Mouse (Mus musculus) testis, adult 2 months (tissue): ENCODE results near the gene Leng8.

Experiments used
- CTCF ChIP-seq: fragments of 200-500 bp; IDR thresholded peaks from 2 replicates; pipeline ENCODE4 v1.5.1; 2012; ENCODE audit warnings: low read depth, mild to moderate bottlenecking, inconsistent platforms, low read length, moderate library complexity; ENCODE audit not compliant: control insufficient read depth, insufficient read depth, insufficient replicate concordance
- POLR2A ChIP-seq: fragments of 200-500 bp; IDR thresholded peaks from 2 replicates; pipeline ENCODE4 v1.6.1; 2012; ENCODE audit warnings: low read depth, mild to moderate bottlenecking, inconsistent platforms, low read length, moderate library complexity; ENCODE audit not compliant: control insufficient read depth

GRCm38 (mm10) chr7:4111766-4112165 lies 25.1 kb upstream of the Leng8 start:
- no peak for TF ChIP-seq POLR2A
- TF ChIP-seq CTCF: no peak
